Mouse (Mus musculus): ENCODE measurements at regions not wholly inside any gene's neighbourhood (a gene's known extent, or its start where the extent isn't known, plus 50 kb on each side); places are given as distances from the start of the nearest gene placed in this dataset.

DNA sequence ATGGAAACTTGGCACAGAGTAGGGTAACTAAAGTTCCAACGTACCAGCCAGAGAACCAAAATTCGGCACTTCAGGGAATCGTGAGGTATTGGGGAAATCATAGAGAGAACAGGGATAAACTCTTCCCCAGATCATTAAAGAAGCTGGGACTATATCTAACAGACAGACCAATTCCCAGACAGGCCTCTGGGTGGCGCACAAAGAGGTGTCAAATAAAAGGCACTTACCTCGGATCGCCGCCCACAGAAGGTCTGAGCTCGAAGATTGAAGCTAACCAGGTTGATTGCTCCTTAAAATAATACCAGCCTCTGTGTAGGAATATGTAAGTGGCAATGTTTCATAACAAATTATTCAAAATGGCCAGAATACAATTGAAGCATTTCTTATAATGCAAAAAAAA is 151.2 kb downstream of the CK137956 start:
- no peak for ATAC-seq
- H3K4me2 ChIP-seq (replicated peaks), result no peak overlapping the region
- WGBS, result 81% methylated on average over 8 of the region's 8 CpGs
- no peak overlapping the region for H3K27ac ChIP-seq
- no peaks in the 10 kb centered on the region for H3K9me3 ChIP-seq
- no peaks in the 10 kb centered on the region for H3K36me3 ChIP-seq
- H3K4me1 ChIP-seq (replicated peaks), result no peaks in the 10 kb centered on the region
- no peak overlapping the region for H3K9ac ChIP-seq (replicated peaks)
- no peak overlapping the region for H3K4me3 ChIP-seq (replicated peaks)
- H3K27me3 ChIP-seq, result no peaks in the 10 kb centered on the region

DNA sequence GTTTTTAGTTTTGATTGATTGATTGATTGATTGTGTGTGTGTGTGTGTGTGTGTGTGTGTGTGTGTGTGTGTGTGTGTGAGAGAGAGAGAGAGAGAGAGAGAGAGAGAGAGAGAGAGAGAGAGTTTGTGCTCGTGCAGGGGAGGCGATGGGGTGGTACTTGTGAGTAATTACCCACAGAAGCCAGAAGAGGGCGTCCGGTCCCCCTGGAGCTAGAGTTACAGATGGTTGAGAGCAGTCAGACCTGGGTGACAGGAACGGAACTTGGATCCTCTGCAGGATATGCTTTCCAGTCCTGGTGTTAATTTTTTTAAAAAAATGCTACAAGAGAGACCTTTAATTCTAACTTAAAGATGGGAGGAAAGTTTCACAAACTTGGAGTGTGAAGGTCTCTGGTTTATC is 151.7 kb downstream of the CK137956 start:
- H3K36me3 ChIP-seq, result no peaks in the 10 kb centered on the region
- H3K4me1 ChIP-seq (replicated peaks), result no peaks in the 10 kb centered on the region
- H3K27ac ChIP-seq, result no peak overlapping the region
- no peak overlapping the region for H3K4me2 ChIP-seq (replicated peaks)
- no peaks in the 10 kb centered on the region for H3K27me3 ChIP-seq
- no peak overlapping the region for H3K9ac ChIP-seq (replicated peaks)
- H3K4me3 ChIP-seq (replicated peaks), result no peak overlapping the region
- no peak for ATAC-seq
- 67% methylated on average over 5 of the region's 5 CpGs for WGBS
- H3K9me3 ChIP-seq, result peaks cover 3% of the 10 kb centered on the region; the same call in 1 of the 2 replicates

- Histone ChIP-seq H3K27ac (no peak overlapping the region), H3K9ac (replicated peaks) (no peak overlapping the region), H3K9me3 (peaks cover 3% of the 10 kb centered on the region; the same call in 1 of the 2 replicates), H3K36me3 (no peaks in the 10 kb centered on the region), H3K27me3 (no peaks in the 10 kb centered on the region), H3K4me1 (replicated peaks) (no peaks in the 10 kb centered on the region), H3K4me3 (replicated peaks) (no peak overlapping the region), H3K4me2 (replicated peaks) (no peak overlapping the region)
- no peak for ATAC-seq
- WGBS, result 96% methylated on average over 6 of the region's 6 CpGs
These were observed 156.1 kb downstream of the CK137956 start for GRCm38 (mm10) chr4:127814631-127815030.

GRCm38 (mm10) chr4:127812047-127812545 is 158.7 kb downstream of the CK137956 start:
- H3K9me3 ChIP-seq, result peaks cover 3% of the 10 kb centered on the region; the same call in 1 of the 2 replicates
- WGBS, result 52% methylated on average over 3 of the region's 3 CpGs

DNA sequence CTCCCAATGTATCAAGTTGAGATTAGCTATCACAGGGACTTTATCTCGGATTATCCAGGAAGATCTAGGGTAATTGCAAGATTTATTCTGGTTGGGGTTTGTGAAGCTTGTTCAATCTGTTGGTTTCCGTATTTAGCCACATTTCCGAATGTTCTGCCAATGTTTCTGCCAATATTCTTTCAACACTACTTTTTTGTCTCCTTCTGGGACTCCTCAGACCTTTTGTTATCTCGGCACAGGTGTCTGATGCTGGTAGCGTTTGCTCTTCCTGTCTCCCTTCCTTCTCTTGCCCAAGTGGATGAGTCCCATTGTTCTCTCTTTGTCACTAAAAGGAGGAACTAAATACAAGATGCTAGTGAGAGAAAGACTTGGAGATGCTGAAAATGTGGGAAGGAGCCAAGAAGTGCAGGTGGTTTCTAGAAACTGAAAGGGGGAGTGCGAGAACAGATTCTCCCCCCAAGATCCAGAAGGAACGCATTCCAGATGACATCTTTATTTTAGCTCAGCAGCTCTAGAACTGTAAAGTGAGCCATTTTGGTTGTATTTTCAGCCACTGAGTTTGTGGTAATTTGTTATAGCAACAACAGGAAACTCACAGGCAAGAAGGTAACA is 159.7 kb downstream of the CK137956 start:
- H3K9ac ChIP-seq (replicated peaks), result no peak overlapping the region
- H3K4me3 ChIP-seq (replicated peaks), result no peak overlapping the region
- no peaks in the 10 kb centered on the region for H3K4me1 ChIP-seq (replicated peaks)
- 94% methylated on average over 7 of the region's 7 CpGs for whole genome bisulfite sequencing
- no peak overlapping the region for H3K4me2 ChIP-seq (replicated peaks)
- no peak for ATAC-seq
- H3K9me3 ChIP-seq, result peaks cover 3% of the 10 kb centered on the region; the same call in 1 of the 2 replicates
- no peak overlapping the region for H3K27ac ChIP-seq
- H3K27me3 ChIP-seq, result no peaks in the 10 kb centered on the region
- H3K36me3 ChIP-seq, result no peaks in the 10 kb centered on the region

More at GRCm38 (mm10) chr4:127812047-127812545, 158.7 kb downstream of the CK137956 start:
- no peak for ATAC-seq
- no peak overlapping the region for H3K27ac ChIP-seq
- no peak overlapping the region for H3K4me3 ChIP-seq (replicated peaks)
- no peak overlapping the region for H3K4me2 ChIP-seq (replicated peaks)
- no peak overlapping the region for H3K9ac ChIP-seq (replicated peaks)
- H3K36me3 ChIP-seq, result no peaks in the 10 kb centered on the region
- H3K4me1 ChIP-seq (replicated peaks), result no peaks in the 10 kb centered on the region
- no peaks in the 10 kb centered on the region for H3K27me3 ChIP-seq

GRCm38 (mm10) chr4:127809006-127809405 is 161.7 kb downstream of the CK137956 start:
- Histone ChIP-seq H3K4me2 (replicated peaks) (no peak overlapping the region), H3K9me3 (no peaks in the 10 kb centered on the region), H3K36me3 (no peaks in the 10 kb centered on the region), H3K4me1 (replicated peaks) (no peaks in the 10 kb centered on the region), H3K4me3 (replicated peaks) (no peak overlapping the region), H3K27me3 (no peaks in the 10 kb centered on the region), H3K9ac (replicated peaks) (no peak overlapping the region), H3K27ac (no peak overlapping the region)
- WGBS, result 68% methylated on average over 6 of the region's 6 CpGs
- ATAC-seq, result no peak

GRCm38 (mm10) chr4:127789206-127789605 is 181.5 kb downstream of the CK137956 start:
- WGBS, result 71% methylated on average over 12 of the region's 12 CpGs
- no peak for ATAC-seq

GRCm38 (mm10) chr4:127785786-127786185 is 185.0 kb downstream of the CK137956 start:
- Histone ChIP-seq H3K4me2 (replicated peaks) (no peak overlapping the region), H3K27ac (no peak overlapping the region), H3K4me1 (replicated peaks) (peaks cover 14% of the 10 kb centered on the region), H3K4me3 (replicated peaks) (no peak overlapping the region), H3K9me3 (no peaks in the 10 kb centered on the region), H3K36me3 (no peaks in the 10 kb centered on the region), H3K9ac (replicated peaks) (no peak overlapping the region), H3K27me3 (no peaks in the 10 kb centered on the region)
- no peak for ATAC-seq
- WGBS, result 94% methylated on average over 3 of the region's 3 CpGs

More at GRCm38 (mm10) chr4:127789206-127789605, 181.5 kb downstream of the CK137956 start:
- Histone ChIP-seq H3K4me1 (replicated peaks) (no peaks in the 10 kb centered on the region), H3K9me3 (no peaks in the 10 kb centered on the region), H3K9ac (replicated peaks) (no peak overlapping the region), H3K4me3 (replicated peaks) (no peak overlapping the region), H3K36me3 (no peaks in the 10 kb centered on the region), H3K27ac (no peak overlapping the region), H3K4me2 (replicated peaks) (no peak overlapping the region), H3K27me3 (no peaks in the 10 kb centered on the region)

DNA sequence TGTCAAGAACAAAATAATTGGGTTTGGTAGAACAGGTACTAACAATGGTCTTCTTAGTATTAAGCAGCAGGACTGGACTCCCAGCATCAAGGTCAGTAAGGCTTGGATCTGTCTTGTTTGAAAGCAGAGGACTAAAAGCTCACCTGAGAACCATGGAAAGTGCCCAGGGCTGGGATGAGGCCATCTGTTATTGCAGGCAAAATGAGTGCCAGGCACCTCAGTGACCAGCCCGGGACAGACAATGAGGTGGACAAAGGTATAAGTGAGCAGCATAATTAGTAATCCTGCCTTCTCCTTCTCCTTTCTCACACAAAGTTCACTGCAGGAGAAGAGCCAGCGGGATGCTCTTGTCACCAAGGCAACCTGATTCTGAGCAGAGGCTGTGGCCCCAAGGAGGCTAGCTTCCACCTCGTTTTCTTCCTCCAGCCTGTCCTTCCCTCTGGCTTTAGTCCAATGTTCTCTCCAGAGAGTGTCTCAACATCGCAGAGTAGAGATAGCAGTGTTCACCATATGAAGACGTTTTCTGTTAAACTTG is 198.7 kb downstream of the CK137956 start:
- H3K9me3 ChIP-seq, result no peaks in the 10 kb centered on the region
- no peak overlapping the region for H3K27ac ChIP-seq
- no peak for ATAC-seq
- no peak overlapping the region for H3K4me3 ChIP-seq (replicated peaks)
- H3K9ac ChIP-seq (replicated peaks), result no peak overlapping the region
- H3K4me2 ChIP-seq (replicated peaks), result no peak overlapping the region
- H3K4me1 ChIP-seq (replicated peaks), result peaks cover 5% of the 10 kb centered on the region
- no peaks in the 10 kb centered on the region for H3K27me3 ChIP-seq
- 32% methylated on average over 5 of the region's 5 CpGs for WGBS
- H3K36me3 ChIP-seq, result no peaks in the 10 kb centered on the region

DNA sequence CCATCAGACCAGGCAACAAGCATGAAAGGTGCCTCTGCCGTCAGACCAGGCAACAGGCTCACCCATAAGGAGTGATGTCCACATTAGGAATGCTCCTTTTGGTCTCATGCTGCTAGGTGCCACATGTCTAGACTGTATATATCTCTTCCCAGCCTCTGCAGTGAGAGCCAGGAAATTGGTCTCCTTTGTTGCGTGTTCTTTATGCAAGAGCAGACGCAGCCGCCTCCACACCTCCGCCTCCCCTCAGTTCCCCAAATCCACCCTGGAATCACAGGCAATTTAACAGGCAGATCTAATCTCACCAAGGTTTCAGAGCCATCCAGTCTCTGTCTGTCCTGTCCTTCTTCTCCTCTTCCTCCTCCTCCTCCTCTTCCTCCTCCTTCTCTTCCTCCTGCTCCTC is 207.0 kb downstream of the CK137956 start:
- Histone ChIP-seq H3K36me3 (no peaks in the 10 kb centered on the region), H3K4me1 (replicated peaks) (0 out of 2 replicates have a peak, but pooled peaks cover 3% of the 10 kb centered on the region)
- WGBS, result 78% methylated on average over 5 of the region's 5 CpGs

DNA sequence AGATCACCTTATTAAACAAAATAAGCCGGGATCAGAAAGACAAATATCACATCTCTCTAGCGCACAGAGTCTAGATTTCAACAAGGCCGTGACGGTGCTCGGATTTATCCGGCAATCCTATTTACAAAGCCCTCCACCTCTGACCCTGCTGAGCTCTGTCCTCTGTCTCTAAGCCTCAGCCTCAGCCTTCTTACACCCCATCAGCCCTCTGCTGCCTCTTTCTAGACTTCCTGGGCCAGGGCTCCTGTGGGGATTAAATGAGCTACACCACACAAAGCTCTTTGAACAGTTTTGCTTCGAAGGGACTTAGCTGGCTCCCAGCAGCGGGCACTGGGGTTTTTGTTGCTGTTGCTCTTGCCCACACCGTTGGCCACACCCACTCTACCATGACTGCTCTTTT is 211.8 kb downstream of the CK137956 start:
- H3K9me3 ChIP-seq, result no peaks in the 10 kb centered on the region
- H3K36me3 ChIP-seq, result no peaks in the 10 kb centered on the region
- H3K9ac ChIP-seq (replicated peaks), result no peak overlapping the region
- no peak overlapping the region for H3K4me3 ChIP-seq (replicated peaks)
- no peak overlapping the region for H3K4me2 ChIP-seq (replicated peaks)
- no peak overlapping the region for H3K27ac ChIP-seq
- 23% methylated on average over 9 of the region's 9 CpGs for WGBS
- ATAC-seq, result no peak
- no peaks in the 10 kb centered on the region for H3K27me3 ChIP-seq
- 0 out of 2 replicates have a peak, but pooled peaks cover 3% of the 10 kb centered on the region for H3K4me1 ChIP-seq (replicated peaks)

More for the DNA sequence above, 207.0 kb downstream of the CK137956 start:
- Histone ChIP-seq H3K27me3 (no peaks in the 10 kb centered on the region), H3K4me2 (replicated peaks) (no peak overlapping the region), H3K4me3 (replicated peaks) (no peak overlapping the region), H3K9me3 (no peaks in the 10 kb centered on the region), H3K27ac (no peak overlapping the region), H3K9ac (replicated peaks) (no peak overlapping the region)
- ATAC-seq, result no peak

DNA sequence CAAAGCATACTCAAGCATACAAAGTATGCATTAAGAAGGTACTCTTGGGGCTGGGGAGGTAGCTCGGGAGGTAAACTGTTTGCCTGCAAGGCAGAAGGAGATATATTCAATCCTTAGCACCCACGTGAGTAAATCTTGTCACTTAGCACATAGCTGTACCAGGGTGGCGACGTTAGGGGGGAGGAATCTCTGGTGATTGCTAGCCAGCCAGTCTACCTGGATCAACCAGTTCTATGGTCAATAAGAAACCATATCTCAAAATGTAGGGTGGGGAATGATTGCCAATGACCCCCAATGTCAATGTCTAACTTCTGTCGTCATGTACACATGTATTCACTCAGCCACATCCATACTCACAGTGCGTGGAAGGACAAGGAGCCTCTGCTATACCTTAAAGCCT is 214.5 kb downstream of the CK137956 start:
- H3K9ac ChIP-seq (replicated peaks), result no peak overlapping the region
- no peak overlapping the region for H3K27ac ChIP-seq
- H3K4me1 ChIP-seq (replicated peaks), result 0 out of 2 replicates have a peak, but pooled peaks cover 3% of the 10 kb centered on the region
- WGBS, result 92% methylated on average over 6 of the region's 6 CpGs
- ATAC-seq, result no peak
- H3K9me3 ChIP-seq, result no peaks in the 10 kb centered on the region
- no peak overlapping the region for H3K4me2 ChIP-seq (replicated peaks)
- H3K36me3 ChIP-seq, result no peaks in the 10 kb centered on the region
- no peak overlapping the region for H3K4me3 ChIP-seq (replicated peaks)
- H3K27me3 ChIP-seq, result no peaks in the 10 kb centered on the region

Measured in midbrain, embryonic 13.5 days (tissue).